Mouse (Mus musculus) midbrain, embryonic 16.5 days (tissue): Measurements from ENCODE around the gene Gja10. TPM values are rescaled to one million over a fixed set of nuclear protein-coding genes. Genes with fewer than 3 reads are reported as not detected.

Source experiments
- ATAC-seq: fragments of 200-750 bp; cut with Nextera tagmentation; 2 replicates; pipeline ENCODE4 v1.8.0; 2017; ENCODE audit warnings: moderate TSS enrichment
- H3K27ac ChIP-seq: fragments of 300-500 bp; sonication (generic); 2 replicates; pipeline ENCODE4 v1.5.1; 2014; ENCODE audit warnings: mild to moderate bottlenecking, low read length, mixed read lengths
- H3K27me3 ChIP-seq: fragments of 300-500 bp; sonication (generic); 2 replicates; pipeline ENCODE4 v1.6.1; 2014; ENCODE audit warnings: low read depth, low read length, mixed read lengths; ENCODE audit not compliant: control insufficient read depth, insufficient read depth
- H3K36me3 ChIP-seq: fragments of 300-500 bp; sonication (generic); 2 replicates; pipeline ENCODE4 v1.6.1; 2014; ENCODE audit warnings: mild to moderate bottlenecking, low read length, moderate library complexity, mixed read lengths; ENCODE audit not compliant: control insufficient read depth, insufficient read depth
- H3K4me1 ChIP-seq: fragments of 300-500 bp; sonication (generic); 2 replicates; pipeline ENCODE4 v1.6.1; 2014; ENCODE audit warnings: mild to moderate bottlenecking, low read length, mixed read lengths; ENCODE audit not compliant: control insufficient read depth, insufficient read depth
- H3K4me2 ChIP-seq: fragments of 300-500 bp; sonication (generic); 2 replicates; pipeline ENCODE4 v1.6.1; 2014; ENCODE audit warnings: mild to moderate bottlenecking, low read length, mixed read lengths
- H3K4me3 ChIP-seq: fragments of 300-500 bp; sonication (generic); 2 replicates; pipeline ENCODE4 v1.5.1; 2014; ENCODE audit warnings: low read depth, mild to moderate bottlenecking, low read length, moderate library complexity, mixed read lengths
- H3K9ac ChIP-seq: fragments of 300-500 bp; sonication (generic); 2 replicates; pipeline ENCODE4 v1.6.1; 2014; ENCODE audit warnings: low read depth, low read length, mixed read lengths
- H3K9me3 ChIP-seq: fragments of 300-500 bp; sonication (generic); replicated peaks from 2 replicates; pipeline ENCODE4 v1.6.1; 2014; ENCODE audit warnings: mild to moderate bottlenecking, low read length, mixed read lengths; ENCODE audit not compliant: control insufficient read depth, poor library complexity, severe bottlenecking
- WGBS: fragments of 180-500 bp; shearing (Covaris S2); extraction: QIAGEN DNeasy Blood & Tissue Kit; methylation state at CpG from one replicate; pipeline ENCODE4 v1.1.7; 2014; 5-methylcytosine and 5-hydroxymethylcytosine counted together
- polyA plus RNA-seq: library from polyadenylated mRNA; unstranded; fragments of >200 nt; fragmentation: Nextera tagmentation; extraction: Ambion mirVana; gene quantifications from 2 replicates; pipeline ENCODE4 v1.2.1, GENCODE M21; 2015

The Gja10 gene
- polyA plus RNA-seq, 1 experiment from 2014 or later = 0.10 TPM

- Histone ChIP-seq H3K9me3 (no peaks in the 10 kb centered on the region), H3K27ac (no peak overlapping the region), H3K9ac (no peak overlapping the region), H3K4me2 (no peak overlapping the region), H3K36me3 (peaks cover 5% of the 10 kb centered on the region; the same call in 1 of the 2 replicates), H3K4me3 (no peak overlapping the region), H3K27me3 (no peaks in the 10 kb centered on the region), H3K4me1 (peaks cover 29% of the 10 kb centered on the region)
- no peak for ATAC-seq
- WGBS = 93% methylated on average over 8 of the region's 8 CpGs
Observed at GRCm38 (mm10) chr4:32564918-32565317, 37.6 kb downstream of the Gja10 start.

DNA sequence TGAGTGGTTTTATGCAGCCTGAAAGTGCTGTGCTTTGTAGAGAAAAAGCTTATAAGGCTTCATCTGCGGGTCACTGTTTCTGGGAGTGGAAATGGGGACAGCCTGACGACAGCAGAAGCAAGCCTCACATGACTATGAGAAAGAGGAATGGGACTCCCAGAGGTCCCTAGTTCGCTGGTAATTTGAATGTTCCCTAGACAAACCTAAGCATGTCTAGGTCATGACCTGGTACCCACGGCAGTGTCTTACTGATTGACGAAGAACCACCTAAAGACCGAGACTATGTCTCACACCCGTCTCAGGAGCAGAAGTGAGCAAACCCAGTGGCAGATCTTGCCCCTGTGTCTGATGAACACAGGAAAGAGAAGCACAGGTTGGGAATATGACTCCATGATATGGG is 38.1 kb downstream of the Gja10 start:
- no peak overlapping the region for H3K27ac ChIP-seq
- 92% methylated on average over 7 of the region's 7 CpGs for WGBS
- H3K9ac ChIP-seq = no peak overlapping the region
- H3K4me1 ChIP-seq = peaks cover 25% of the 10 kb centered on the region
- no peak for ATAC-seq
- H3K27me3 ChIP-seq = no peaks in the 10 kb centered on the region
- no peak overlapping the region for H3K4me2 ChIP-seq
- no peaks in the 10 kb centered on the region for H3K9me3 ChIP-seq
- peaks cover 5% of the 10 kb centered on the region; the same call in 1 of the 2 replicates for H3K36me3 ChIP-seq
- H3K4me3 ChIP-seq = no peak overlapping the region

GRCm38 (mm10) chr4:32562319-32563115 is 40.0 kb downstream of the Gja10 start:
- Histone ChIP-seq H3K9ac (no peak overlapping the region), H3K9me3 (no peaks in the 10 kb centered on the region), H3K4me2 (no peak overlapping the region), H3K4me1 (peaks cover 17% of the 10 kb centered on the region), H3K27me3 (no peaks in the 10 kb centered on the region), H3K27ac (peak overlapping the region; percentile 60), H3K36me3 (peaks cover 5% of the 10 kb centered on the region; the same call in 1 of the 2 replicates), H3K4me3 (no peak overlapping the region)
- WGBS = 96% methylated on average over 35 of the region's 35 CpGs
- 0 out of 2 replicates have a peak, but pooled peaks have one; percentile 11 for ATAC-seq

DNA sequence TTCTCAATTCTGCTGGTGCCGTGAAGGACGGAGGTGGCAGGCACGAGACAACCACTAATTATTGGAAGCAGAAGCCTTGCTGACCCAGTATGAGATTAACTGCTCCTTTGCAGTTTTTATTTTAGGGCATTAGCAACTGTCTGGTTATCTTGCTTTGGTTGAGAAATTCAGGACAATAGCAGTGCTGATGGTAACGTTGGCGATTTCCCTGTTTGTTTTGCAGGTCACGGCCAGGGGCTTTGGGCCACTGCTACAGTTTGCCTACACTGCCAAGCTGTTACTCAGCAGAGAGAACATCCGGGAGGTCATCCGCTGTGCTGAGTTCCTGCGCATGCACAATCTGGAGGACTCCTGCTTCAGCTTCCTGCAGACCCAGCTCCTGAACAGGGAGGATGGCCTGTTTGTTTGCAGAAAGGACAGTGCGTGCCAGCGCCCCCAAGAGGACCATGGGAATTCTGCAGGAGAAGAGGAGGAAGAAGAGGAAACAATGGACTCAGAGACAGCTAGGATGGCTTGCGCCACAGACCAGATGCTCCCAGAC is 40.9 kb downstream of the Gja10 start:
- Histone ChIP-seq H3K27me3 (no peaks in the 10 kb centered on the region), H3K4me1 (peaks cover 17% of the 10 kb centered on the region), H3K27ac (peak overlapping the region; percentile 60), H3K36me3 (peaks cover 5% of the 10 kb centered on the region; the same call in 1 of the 2 replicates), H3K9ac (no peak overlapping the region), H3K9me3 (no peaks in the 10 kb centered on the region), H3K4me3 (no peak overlapping the region), H3K4me2 (peak overlapping the region; percentile 8; the same call in 1 of the 2 replicates)
- 34% methylated on average over 12 of the region's 12 CpGs for WGBS
- ATAC-seq = peak; percentile 57

DNA sequence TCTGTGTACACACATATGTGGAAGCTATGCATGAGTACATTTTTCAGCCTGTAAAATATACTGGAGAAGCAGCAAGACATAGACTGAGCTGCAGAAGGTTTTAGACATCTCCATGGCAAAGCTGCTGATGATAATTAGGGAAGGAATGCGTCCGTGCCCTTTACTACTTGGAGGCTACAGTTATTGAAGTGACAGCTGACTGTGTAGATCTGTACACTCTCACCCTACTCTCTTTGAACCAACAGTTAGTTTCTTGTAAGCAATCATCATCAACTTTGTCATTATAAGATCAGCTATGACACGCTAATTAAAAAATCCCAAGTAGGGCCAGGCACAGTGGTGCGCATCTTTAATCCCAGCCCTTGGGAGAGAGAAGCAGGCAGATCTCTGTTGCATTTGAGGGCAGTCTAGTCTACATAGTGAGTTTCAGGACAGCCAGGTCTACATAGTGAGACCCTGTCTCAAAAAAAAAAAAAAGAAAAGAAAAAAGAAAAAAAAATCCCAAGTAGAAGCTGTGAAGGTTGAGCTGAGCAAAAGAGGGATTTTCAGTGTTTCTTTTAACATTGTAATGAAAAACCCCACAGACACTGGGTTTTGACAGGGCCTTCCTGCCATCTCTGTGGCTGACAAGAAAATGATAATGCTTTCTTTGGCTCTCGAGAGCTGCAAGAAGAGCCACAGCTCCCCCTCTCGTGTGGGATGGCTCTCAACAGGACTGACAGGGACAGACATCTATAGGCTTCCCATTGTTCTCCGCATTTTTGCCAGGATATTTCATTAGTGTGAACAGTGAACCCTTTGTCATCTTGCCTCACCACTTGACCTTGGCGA is 41.6 kb downstream of the Gja10 start:
- H3K27ac ChIP-seq = peak overlapping the region; percentile 60
- H3K36me3 ChIP-seq = peaks cover 5% of the 10 kb centered on the region; the same call in 1 of the 2 replicates
- WGBS = 32% methylated on average over 8 of the region's 8 CpGs
- H3K27me3 ChIP-seq = no peaks in the 10 kb centered on the region
- H3K9ac ChIP-seq = no peak overlapping the region
- ATAC-seq = peak; percentile 66
- H3K4me2 ChIP-seq = no peak overlapping the region; the same call in 1 of the 2 replicates
- H3K4me3 ChIP-seq = no peak overlapping the region
- peaks cover 17% of the 10 kb centered on the region for H3K4me1 ChIP-seq
- H3K9me3 ChIP-seq = no peaks in the 10 kb centered on the region

GRCm38 (mm10) chr4:32560246-32560645 is 42.3 kb downstream of the Gja10 start:
- H3K4me2 ChIP-seq = no peak overlapping the region
- ATAC-seq = peak; percentile 36
- peak overlapping the region; percentile 51 for H3K27ac ChIP-seq
- no peak overlapping the region for H3K9ac ChIP-seq
- no peaks in the 10 kb centered on the region for H3K27me3 ChIP-seq
- H3K9me3 ChIP-seq = no peaks in the 10 kb centered on the region
- peaks cover 17% of the 10 kb centered on the region for H3K4me1 ChIP-seq
- 34% methylated on average over 6 of the region's 6 CpGs for WGBS
- H3K4me3 ChIP-seq = no peak overlapping the region
- peaks cover 5% of the 10 kb centered on the region; the same call in 1 of the 2 replicates for H3K36me3 ChIP-seq

- no peaks in the 10 kb centered on the region for H3K36me3 ChIP-seq
- H3K4me3 ChIP-seq = no peak overlapping the region
- no peak overlapping the region for H3K4me2 ChIP-seq
- no peak overlapping the region for H3K27ac ChIP-seq
- no peaks in the 10 kb centered on the region for H3K9me3 ChIP-seq
- peaks cover 5% of the 10 kb centered on the region for H3K4me1 ChIP-seq
- H3K27me3 ChIP-seq = no peaks in the 10 kb centered on the region
- no peak overlapping the region for H3K9ac ChIP-seq
- 88% methylated on average over 7 of the region's 7 CpGs for WGBS
- ATAC-seq = no peak
Observed at GRCm38 (mm10) chr4:32555506-32555905, 47.1 kb downstream of the Gja10 start.

GRCm38 (mm10) chr4:32551337-32551736 is 51.2 kb downstream of the Gja10 start:
- no peak overlapping the region for H3K9ac ChIP-seq
- no peaks in the 10 kb centered on the region for H3K27me3 ChIP-seq
- H3K4me3 ChIP-seq = no peak overlapping the region
- no peaks in the 10 kb centered on the region for H3K36me3 ChIP-seq
- H3K27ac ChIP-seq = no peak overlapping the region
- no peak overlapping the region for H3K4me2 ChIP-seq
- no peaks in the 10 kb centered on the region; the same call in 1 of the 2 replicates for H3K9me3 ChIP-seq
- WGBS = 39% methylated on average over 4 of the region's 4 CpGs
- no peak for ATAC-seq
- no peaks in the 10 kb centered on the region for H3K4me1 ChIP-seq
